Mouse (Mus musculus) frontal cortex, adult 2 months (tissue): ENCODE measurements around the gene Nbdy. TPM values are rescaled to one million over a fixed set of nuclear protein-coding genes. Genes with fewer than 3 reads are reported as not detected.

Experiments
- DNase-seq, 2 experiments: peaks; one replicate each; pipeline ENCODE4 v3.0.0; 2022; ENCODE audit warnings: low spot score in 1 of 2; ENCODE audit errors: extremely low spot score in 1 of 2
- polyA plus RNA-seq: library from polyadenylated mRNA; depleted of rRNA; stranded (reverse); fragments of >200 nt; gene quantifications from 2 replicates; pipeline ENCODE4 v1.2.3, GENCODE M21; 2012; rRNA removed

Nbdy gene
- 82.4 and 95.9 TPM in 2 replicates for polyA plus RNA-seq

GRCm38 (mm10) chrX:153723110-153723916 lies at the start of gene Nbdy:
TSS of gene Nbdy (plus strand) at chrX:153723590.
- DNase-seq: peak; percentile 18 to 62

GRCm38 (mm10) chrX:153695782-153696395 lies 27.5 kb upstream of the Nbdy start, which contains the start of gene Kctd12b:
TSS of gene Kctd12b (minus strand) at chrX:153696391.
- no peak for DNase-seq

GRCm38 (mm10) chrX:153700463-153700862 lies 22.9 kb upstream of the Nbdy start:
- DNase-seq: no peak

GRCm38 (mm10) chrX:153707735-153708134 lies 15.7 kb upstream of the Nbdy start:
- DNase-seq: no peak

GRCm38 (mm10) chrX:153716716-153717115 lies 6.7 kb upstream of the Nbdy start:
- DNase-seq: no peak

- no peak for DNase-seq
Measured at GRCm38 (mm10) chrX:153719602-153720001, 3.8 kb upstream of the Nbdy start.

GRCm38 (mm10) chrX:153724400-153724799 lies 1.0 kb downstream of the Nbdy start:
- no peak for DNase-seq

- peak in 1 of 2 experiments; percentile 35 for DNase-seq
Measured at GRCm38 (mm10) chrX:153735697-153736096, 12.3 kb downstream of the Nbdy start.

- peak in 1 of 2 experiments; percentile 12 for DNase-seq
Measured at GRCm38 (mm10) chrX:153742493-153742892, 19.1 kb downstream of the Nbdy start.

- DNase-seq: no peak
Measured at GRCm38 (mm10) chrX:153749230-153749629, 25.8 kb downstream of the Nbdy start.

Other genes starting within 250 kb of the Nbdy start
- gene Ubqln2, start 225.4 kb upstream of the Nbdy start, polyA plus RNA-seq: 136 and 146 TPM in 2 replicates
- gene Cypt3, start 165.0 kb upstream of the Nbdy start, polyA plus RNA-seq: not detected in 2 replicates
- gene Kctd12b, start 27.2 kb upstream of the Nbdy start, polyA plus RNA-seq: 2.6 and 3.5 TPM in 2 replicates
- 8.4 and 11.4 TPM in 2 replicates for gene Spin2c, start 108.6 kb downstream of the Nbdy start, polyA plus RNA-seq